Mouse (Mus musculus) neural tube, embryonic 13.5 days (tissue): Measurements from ENCODE around the gene Cd2. TPM values are rescaled to one million over a fixed set of nuclear protein-coding genes. Genes with fewer than 3 reads are reported as not detected.

Source experiments
- ATAC-seq: fragments of 200-750 bp; cut with Nextera tagmentation; 2 replicates; pipeline ENCODE4 v1.8.0; 2017; ENCODE audit warnings: low read depth, mild to moderate bottlenecking, moderate TSS enrichment, moderate library complexity
- H3K27ac ChIP-seq: fragments of 300-500 bp; sonication (generic); replicated peaks from 2 replicates; pipeline ENCODE4 v1.5.1; 2015; ENCODE audit warnings: moderate library complexity, mild to moderate bottlenecking, inconsistent platforms
- H3K27me3 ChIP-seq: fragments of 300-500 bp; sonication (generic); 2 replicates; pipeline ENCODE4 v1.6.1; 2015; ENCODE audit warnings: mild to moderate bottlenecking, inconsistent platforms
- H3K36me3 ChIP-seq: fragments of 300-500 bp; sonication (generic); 2 replicates; pipeline ENCODE4 v1.6.1; 2015; ENCODE audit warnings: mild to moderate bottlenecking, inconsistent platforms
- H3K4me1 ChIP-seq: fragments of 300-500 bp; sonication (generic); replicated peaks from 2 replicates; pipeline ENCODE4 v1.6.1; 2015; ENCODE audit warnings: inconsistent platforms
- H3K4me2 ChIP-seq: fragments of 300-500 bp; sonication (generic); 2 replicates; pipeline ENCODE4 v1.6.1; 2015; ENCODE audit warnings: inconsistent platforms, mild to moderate bottlenecking, moderate library complexity
- H3K4me3 ChIP-seq: fragments of 300-500 bp; sonication (generic); 2 replicates; pipeline ENCODE4 v1.5.1; 2015; ENCODE audit warnings: mild to moderate bottlenecking, inconsistent platforms
- H3K9ac ChIP-seq: fragments of 300-500 bp; sonication (generic); 2 replicates; pipeline ENCODE4 v1.6.1; 2015; ENCODE audit warnings: moderate library complexity, mild to moderate bottlenecking, inconsistent platforms
- H3K9me3 ChIP-seq: fragments of 300-500 bp; sonication (generic); 2 replicates; pipeline ENCODE4 v1.6.1; 2016; ENCODE audit warnings: inconsistent platforms
- WGBS: fragments of 180-500 bp; shearing (Covaris S2); methylation state at CpG from one replicate; pipeline ENCODE4 v1.1.7; 2015; 5-methylcytosine and 5-hydroxymethylcytosine counted together
- polyA plus RNA-seq: library from polyadenylated mRNA; unstranded; fragments of >200 nt; fragmentation: Nextera tagmentation; extraction: Ambion mirVana; gene quantifications from 2 replicates; pipeline ENCODE4 v1.2.1, GENCODE M21; 2015

Cd2 gene
- polyA plus RNA-seq, 1 experiment from 2014 or later, result 0.28 TPM

GRCm38 (mm10) chr3:101305046-101305445 is 17.3 kb upstream of the Cd2 start:
- no peak for ATAC-seq
- Histone ChIP-seq H3K4me2 (no peak overlapping the region), H3K27ac (no peak overlapping the region), H3K9ac (no peak overlapping the region), H3K4me3 (no peak overlapping the region), H3K4me1 (peaks cover 30% of the 10 kb centered on the region), H3K27me3 (no peaks in the 10 kb centered on the region), H3K36me3 (no peaks in the 10 kb centered on the region), H3K9me3 (no peaks in the 10 kb centered on the region)
- WGBS, result 79% methylated on average over 2 of the region's 2 CpGs

GRCm38 (mm10) chr3:101304156-101304555 is 16.4 kb upstream of the Cd2 start:
- Histone ChIP-seq H3K4me3 (no peak overlapping the region), H3K27ac (0 out of 2 replicates have a peak overlapping the region, but pooled peaks have one; percentile 4), H3K27me3 (no peaks in the 10 kb centered on the region), H3K4me1 (peaks cover 38% of the 10 kb centered on the region), H3K36me3 (no peaks in the 10 kb centered on the region), H3K9me3 (no peaks in the 10 kb centered on the region), H3K4me2 (no peak overlapping the region), H3K9ac (0 out of 2 replicates have a peak overlapping the region, but pooled peaks have one; percentile 6)
- no peak for ATAC-seq
- 20% methylated on average over 8 of the region's 8 CpGs for WGBS

- peak overlapping the region; percentile 59 for H3K27ac ChIP-seq
- no peaks in the 10 kb centered on the region for H3K36me3 ChIP-seq
- peak overlapping the region; percentile 59 for H3K9ac ChIP-seq
- H3K4me1 ChIP-seq, result peaks cover 40% of the 10 kb centered on the region
- WGBS, result 27% methylated on average over 23 of the region's 23 CpGs
- ATAC-seq, result 0 out of 2 replicates have a peak, but pooled peaks have one; percentile 47
- H3K27me3 ChIP-seq, result no peaks in the 10 kb centered on the region
- peak overlapping the region; percentile 9; the same call in 1 of the 2 replicates for H3K4me3 ChIP-seq
- no peaks in the 10 kb centered on the region for H3K9me3 ChIP-seq
- H3K4me2 ChIP-seq, result peak overlapping the region; percentile 41
Observed at GRCm38 (mm10) chr3:101300271-101301071, 12.7 kb upstream of the Cd2 start.

GRCm38 (mm10) chr3:101299591-101299990 is 11.9 kb upstream of the Cd2 start:
- no peaks in the 10 kb centered on the region for H3K36me3 ChIP-seq
- ATAC-seq, result no peak
- no peak overlapping the region for H3K9ac ChIP-seq
- peaks cover 41% of the 10 kb centered on the region for H3K4me1 ChIP-seq
- peak overlapping the region; percentile 41; the same call in 1 of the 2 replicates for H3K4me2 ChIP-seq
- 32% methylated on average over 6 of the region's 6 CpGs for WGBS
- no peaks in the 10 kb centered on the region for H3K9me3 ChIP-seq
- no peak overlapping the region for H3K27ac ChIP-seq
- no peaks in the 10 kb centered on the region for H3K27me3 ChIP-seq
- H3K4me3 ChIP-seq, result no peak overlapping the region

- no peak overlapping the region for H3K4me3 ChIP-seq
- no peaks in the 10 kb centered on the region for H3K36me3 ChIP-seq
- H3K4me2 ChIP-seq, result no peak overlapping the region
- H3K4me1 ChIP-seq, result peaks cover 26% of the 10 kb centered on the region
- H3K27ac ChIP-seq, result no peak overlapping the region
- no peak for ATAC-seq
- H3K9ac ChIP-seq, result no peak overlapping the region
- 85% methylated on average over 5 of the region's 5 CpGs for WGBS
- H3K9me3 ChIP-seq, result no peaks in the 10 kb centered on the region
- H3K27me3 ChIP-seq, result no peaks in the 10 kb centered on the region; the same call in 1 of the 2 replicates
Observed at GRCm38 (mm10) chr3:101297221-101297620, 9.5 kb upstream of the Cd2 start.

- H3K4me3 ChIP-seq, result no peak overlapping the region
- H3K4me2 ChIP-seq, result no peak overlapping the region
- no peak for ATAC-seq
- no peaks in the 10 kb centered on the region for H3K9me3 ChIP-seq
- H3K36me3 ChIP-seq, result no peaks in the 10 kb centered on the region
- 55% methylated on average over 15 of the region's 15 CpGs for WGBS
- no peak overlapping the region for H3K27ac ChIP-seq
- no peak overlapping the region for H3K9ac ChIP-seq
- H3K27me3 ChIP-seq, result no peaks in the 10 kb centered on the region; the same call in 1 of the 2 replicates
- H3K4me1 ChIP-seq, result peaks cover 25% of the 10 kb centered on the region
Observed at GRCm38 (mm10) chr3:101295931-101296820, 8.4 kb upstream of the Cd2 start.

- H3K4me1 ChIP-seq, result peaks cover 18% of the 10 kb centered on the region
- H3K27ac ChIP-seq, result no peak overlapping the region
- H3K4me2 ChIP-seq, result no peak overlapping the region
- peak; percentile 42; the same call in 1 of the 2 replicates for ATAC-seq
- H3K4me3 ChIP-seq, result no peak overlapping the region
- no peaks in the 10 kb centered on the region for H3K36me3 ChIP-seq
- WGBS, result 5% methylated on average over 11 of the region's 11 CpGs
- no peaks in the 10 kb centered on the region for H3K9me3 ChIP-seq
- H3K9ac ChIP-seq, result no peak overlapping the region
- no peaks in the 10 kb centered on the region; the same call in 1 of the 2 replicates for H3K27me3 ChIP-seq
Observed at GRCm38 (mm10) chr3:101295366-101295867, 7.7 kb upstream of the Cd2 start.

- H3K4me1 ChIP-seq, result peaks cover 11% of the 10 kb centered on the region
- H3K4me2 ChIP-seq, result no peak overlapping the region
- H3K9ac ChIP-seq, result no peak overlapping the region
- no peaks in the 10 kb centered on the region for H3K36me3 ChIP-seq
- no peak overlapping the region for H3K27ac ChIP-seq
- no peaks in the 10 kb centered on the region; the same call in 1 of the 2 replicates for H3K27me3 ChIP-seq
- peak; percentile 51 for ATAC-seq
- 77% methylated on average over 10 of the region's 10 CpGs for WGBS
- no peak overlapping the region for H3K4me3 ChIP-seq
- H3K9me3 ChIP-seq, result no peaks in the 10 kb centered on the region
Observed at GRCm38 (mm10) chr3:101294487-101295365, 7.0 kb upstream of the Cd2 start.

GRCm38 (mm10) chr3:101293571-101294135 is 5.9 kb upstream of the Cd2 start:
- Histone ChIP-seq H3K4me3 (no peak overlapping the region), H3K27me3 (no peaks in the 10 kb centered on the region; the same call in 1 of the 2 replicates), H3K27ac (no peak overlapping the region), H3K4me2 (no peak overlapping the region), H3K9ac (no peak overlapping the region), H3K4me1 (0 out of 2 replicates have a peak, but pooled peaks cover 4% of the 10 kb centered on the region), H3K9me3 (no peaks in the 10 kb centered on the region), H3K36me3 (no peaks in the 10 kb centered on the region)
- no peak for ATAC-seq
- 86% methylated on average over 8 of the region's 8 CpGs for WGBS

- Histone ChIP-seq H3K36me3 (no peaks in the 10 kb centered on the region), H3K9me3 (no peaks in the 10 kb centered on the region), H3K4me2 (no peak overlapping the region), H3K9ac (no peak overlapping the region), H3K4me3 (no peak overlapping the region), H3K4me1 (0 out of 2 replicates have a peak, but pooled peaks cover 4% of the 10 kb centered on the region), H3K27ac (no peak overlapping the region), H3K27me3 (no peaks in the 10 kb centered on the region; the same call in 1 of the 2 replicates)
- WGBS, result 87% methylated on average over 5 of the region's 5 CpGs
- ATAC-seq, result no peak
Observed at GRCm38 (mm10) chr3:101292611-101293010, 4.9 kb upstream of the Cd2 start.
